Mouse (Mus musculus): ENCODE data around the gene Mtch1. TPM values are rescaled to one million over a fixed set of nuclear protein-coding genes. Genes with fewer than 3 reads are reported as not detected.

Gene Mtch1
- polyA plus RNA-seq, 1 experiment from 2014 or later, result 420 TPM

GRCm38 (mm10) chr17:29342010-29342910 is 5.5 kb downstream of the Mtch1 start:
- Histone ChIP-seq H3K9ac (peak overlapping the region; percentile 34), H3K27me3 (no peaks in the 10 kb centered on the region), H3K4me1 (peaks cover 43% of the 10 kb centered on the region), H3K27ac (peak overlapping the region; percentile 77), H3K4me3 (no peak overlapping the region), H3K4me2 (replicated peaks) (peak overlapping the region; percentile 23; the same call in 1 of the 2 replicates), H3K9me3 (no peaks in the 10 kb centered on the region), H3K36me3 (peaks cover 58% of the 10 kb centered on the region)
- ATAC-seq (ENCODE audit: insufficient number of reproducible peaks, insufficient read depth, low FRiP score, low TSS enrichment), result no peak; the same call in 1 of the 2 replicates
- 38% methylated on average over 13 of the region's 13 CpGs for WGBS

GRCm38 (mm10) chr17:29341591-29342003 is 6.1 kb downstream of the Mtch1 start:
- H3K4me2 ChIP-seq (replicated peaks), result peak overlapping the region; percentile 23; the same call in 1 of the 2 replicates

GRCm38 (mm10) chr17:29340406-29341261 is 7.1 kb downstream of the Mtch1 start:
- Histone ChIP-seq H3K4me1 (peaks cover 32% of the 10 kb centered on the region), H3K27me3 (no peaks in the 10 kb centered on the region), H3K4me2 (replicated peaks) (0 out of 2 replicates have a peak overlapping the region, but pooled peaks have one; percentile 23), H3K36me3 (peaks cover 74% of the 10 kb centered on the region), H3K9ac (peak overlapping the region; percentile 34; the same call in 1 of the 2 replicates), H3K27ac (peak overlapping the region; percentile 77), H3K4me3 (no peak overlapping the region), H3K9me3 (no peaks in the 10 kb centered on the region)
- WGBS, result 74% methylated on average over 18 of the region's 18 CpGs
- no peak for ATAC-seq (ENCODE audit: insufficient number of reproducible peaks, insufficient read depth, low FRiP score, low TSS enrichment)

More at GRCm38 (mm10) chr17:29341591-29342003, 6.1 kb downstream of the Mtch1 start:
- Histone ChIP-seq H3K36me3 (peaks cover 64% of the 10 kb centered on the region), H3K27ac (peak overlapping the region; percentile 77), H3K9ac (peak overlapping the region; percentile 34; the same call in 1 of the 2 replicates), H3K4me1 (peaks cover 41% of the 10 kb centered on the region), H3K4me3 (no peak overlapping the region), H3K27me3 (no peaks in the 10 kb centered on the region), H3K9me3 (no peaks in the 10 kb centered on the region)
- ATAC-seq (ENCODE audit: insufficient number of reproducible peaks, insufficient read depth, low FRiP score, low TSS enrichment), result peak; percentile 36
- 19% methylated on average over 9 of the region's 9 CpGs for WGBS

GRCm38 (mm10) chr17:29339170-29339768 is 8.5 kb downstream of the Mtch1 start:
- Histone ChIP-seq H3K4me2 (replicated peaks) (no peak overlapping the region), H3K27me3 (no peaks in the 10 kb centered on the region), H3K9ac (no peak overlapping the region), H3K27ac (peak overlapping the region; percentile 32; the same call in 1 of the 2 replicates), H3K4me3 (no peak overlapping the region), H3K36me3 (peaks cover 79% of the 10 kb centered on the region), H3K4me1 (peaks cover 27% of the 10 kb centered on the region), H3K9me3 (no peaks in the 10 kb centered on the region)
- ATAC-seq (ENCODE audit: insufficient number of reproducible peaks, insufficient read depth, low FRiP score, low TSS enrichment), result no peak
- WGBS, result 83% methylated on average over 11 of the region's 11 CpGs

GRCm38 (mm10) chr17:29337979-29338823 is 9.5 kb downstream of the Mtch1 start:
- Histone ChIP-seq H3K4me1 (peaks cover 27% of the 10 kb centered on the region), H3K27me3 (no peaks in the 10 kb centered on the region), H3K27ac (0 out of 2 replicates have a peak overlapping the region, but pooled peaks have one; percentile 7), H3K36me3 (peaks cover 78% of the 10 kb centered on the region), H3K4me3 (no peak overlapping the region), H3K9ac (no peak overlapping the region), H3K9me3 (no peaks in the 10 kb centered on the region), H3K4me2 (replicated peaks) (no peak overlapping the region)
- no peak for ATAC-seq (ENCODE audit: insufficient number of reproducible peaks, insufficient read depth, low FRiP score, low TSS enrichment)
- 92% methylated on average over 9 of the region's 9 CpGs for WGBS

- Histone ChIP-seq H3K27ac (no peak overlapping the region), H3K9ac (no peak overlapping the region), H3K4me1 (peaks cover 11% of the 10 kb centered on the region), H3K36me3 (peaks cover 87% of the 10 kb centered on the region), H3K4me3 (no peak overlapping the region), H3K27me3 (no peaks in the 10 kb centered on the region), H3K4me2 (replicated peaks) (no peak overlapping the region), H3K9me3 (no peaks in the 10 kb centered on the region)
- no peak for ATAC-seq (ENCODE audit: insufficient number of reproducible peaks, insufficient read depth, low FRiP score, low TSS enrichment)
- 94% methylated on average over 19 of the region's 19 CpGs for WGBS
Measured at GRCm38 (mm10) chr17:29336266-29336990, 11.3 kb downstream of the Mtch1 start.

- no peak for ATAC-seq (ENCODE audit: insufficient number of reproducible peaks, insufficient read depth, low FRiP score, low TSS enrichment)
- Histone ChIP-seq H3K4me2 (replicated peaks) (no peak overlapping the region), H3K9ac (no peak overlapping the region), H3K9me3 (no peaks in the 10 kb centered on the region), H3K36me3 (peaks cover 59% of the 10 kb centered on the region), H3K27me3 (peaks cover 14% of the 10 kb centered on the region), H3K4me1 (peaks cover under 1% of the 10 kb centered on the region; the same call in 1 of the 2 replicates), H3K4me3 (no peak overlapping the region), H3K27ac (no peak overlapping the region)
- WGBS, result 90% methylated on average over 4 of the region's 4 CpGs
Measured at GRCm38 (mm10) chr17:29332186-29332685, 15.5 kb downstream of the Mtch1 start.

GRCm38 (mm10) chr17:29330671-29331410 is 16.9 kb downstream of the Mtch1 start:
- 30% methylated on average over 5 of the region's 5 CpGs for WGBS
- Histone ChIP-seq H3K27me3 (peaks cover 27% of the 10 kb centered on the region), H3K27ac (peak overlapping the region; percentile 54), H3K4me2 (replicated peaks) (no peak overlapping the region), H3K9me3 (no peaks in the 10 kb centered on the region), H3K36me3 (peaks cover 45% of the 10 kb centered on the region), H3K4me1 (peaks cover 10% of the 10 kb centered on the region; the same call in 1 of the 2 replicates), H3K9ac (no peak overlapping the region), H3K4me3 (no peak overlapping the region)
- ATAC-seq (ENCODE audit: insufficient number of reproducible peaks, insufficient read depth, low FRiP score, low TSS enrichment), result no peak

GRCm38 (mm10) chr17:29330221-29330620 is 17.5 kb downstream of the Mtch1 start:
- Histone ChIP-seq H3K4me3 (no peak overlapping the region), H3K27ac (peak overlapping the region; percentile 54; the same call in 1 of the 2 replicates), H3K9ac (no peak overlapping the region), H3K4me2 (replicated peaks) (no peak overlapping the region), H3K9me3 (no peaks in the 10 kb centered on the region), H3K27me3 (peaks cover 30% of the 10 kb centered on the region), H3K4me1 (peaks cover 10% of the 10 kb centered on the region; the same call in 1 of the 2 replicates), H3K36me3 (peaks cover 39% of the 10 kb centered on the region)
- no peak for ATAC-seq (ENCODE audit: insufficient number of reproducible peaks, insufficient read depth, low FRiP score, low TSS enrichment)
- 86% methylated on average over 3 of the region's 3 CpGs for WGBS

Data from embryonic facial prominence, embryonic 12.5 days (tissue).